Mouse (Mus musculus) small intestine, adult 2 months (tissue): Measurements from ENCODE around the gene Ptprh.

ENCODE experiments used
- CTCF ChIP-seq: fragments of 200-500 bp; IDR thresholded peaks from 2 replicates; pipeline ENCODE4 v1.5.1; 2012; ENCODE audit warnings: low read depth, mild to moderate bottlenecking, control low read depth, inconsistent platforms, low read length, moderate library complexity, mixed read lengths; ENCODE audit not compliant: insufficient replicate concordance, insufficient read length; ENCODE audit errors: extremely low read depth
- POLR2A ChIP-seq: fragments of 200-500 bp; IDR thresholded peaks from 2 replicates; pipeline ENCODE4 v1.6.1; 2012; ENCODE audit warnings: low read depth, mild to moderate bottlenecking, control low read depth, inconsistent platforms, low read length, moderate library complexity

DNA sequence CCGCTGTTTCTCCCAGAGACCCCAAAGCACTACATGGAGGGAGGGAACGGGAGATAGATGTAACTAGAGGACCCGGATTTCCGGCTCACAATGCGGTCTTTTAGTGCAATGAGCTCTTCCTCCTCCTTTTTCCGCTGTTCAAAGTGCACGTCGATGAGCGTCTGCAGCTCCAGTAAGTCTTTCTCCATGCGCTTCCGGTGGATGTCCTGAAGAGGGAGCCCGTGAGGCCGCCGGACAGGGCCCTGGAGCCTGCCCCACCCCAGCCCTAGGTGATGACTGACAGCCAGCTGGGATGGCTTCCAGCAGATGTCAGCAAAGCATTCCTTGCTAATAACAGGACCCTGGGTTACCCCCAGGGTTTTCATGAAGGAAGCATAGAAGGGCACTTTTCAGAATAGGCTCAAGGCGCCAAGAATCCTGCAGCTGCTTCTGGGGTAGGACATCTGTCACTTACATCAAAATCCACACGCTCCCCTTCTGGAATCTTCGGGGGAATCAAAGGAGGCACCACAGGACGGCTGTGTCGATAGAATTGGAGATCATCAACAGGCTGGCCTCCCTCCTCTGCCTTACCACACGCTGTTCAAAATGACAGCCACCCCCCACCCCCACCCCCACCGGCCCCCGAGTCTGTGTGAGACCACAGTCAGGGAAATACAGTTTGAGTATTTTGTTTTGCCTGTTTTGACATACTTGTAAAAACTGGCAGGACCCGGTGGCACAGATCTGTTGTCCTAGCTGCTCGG is 93.8 kb downstream of the Ptprh start:
- TF ChIP-seq CTCF (peak; percentile 87), POLR2A (no peak)
